Mouse (Mus musculus): ENCODE data around the gene Inhba.

The Inhba gene

DNA sequence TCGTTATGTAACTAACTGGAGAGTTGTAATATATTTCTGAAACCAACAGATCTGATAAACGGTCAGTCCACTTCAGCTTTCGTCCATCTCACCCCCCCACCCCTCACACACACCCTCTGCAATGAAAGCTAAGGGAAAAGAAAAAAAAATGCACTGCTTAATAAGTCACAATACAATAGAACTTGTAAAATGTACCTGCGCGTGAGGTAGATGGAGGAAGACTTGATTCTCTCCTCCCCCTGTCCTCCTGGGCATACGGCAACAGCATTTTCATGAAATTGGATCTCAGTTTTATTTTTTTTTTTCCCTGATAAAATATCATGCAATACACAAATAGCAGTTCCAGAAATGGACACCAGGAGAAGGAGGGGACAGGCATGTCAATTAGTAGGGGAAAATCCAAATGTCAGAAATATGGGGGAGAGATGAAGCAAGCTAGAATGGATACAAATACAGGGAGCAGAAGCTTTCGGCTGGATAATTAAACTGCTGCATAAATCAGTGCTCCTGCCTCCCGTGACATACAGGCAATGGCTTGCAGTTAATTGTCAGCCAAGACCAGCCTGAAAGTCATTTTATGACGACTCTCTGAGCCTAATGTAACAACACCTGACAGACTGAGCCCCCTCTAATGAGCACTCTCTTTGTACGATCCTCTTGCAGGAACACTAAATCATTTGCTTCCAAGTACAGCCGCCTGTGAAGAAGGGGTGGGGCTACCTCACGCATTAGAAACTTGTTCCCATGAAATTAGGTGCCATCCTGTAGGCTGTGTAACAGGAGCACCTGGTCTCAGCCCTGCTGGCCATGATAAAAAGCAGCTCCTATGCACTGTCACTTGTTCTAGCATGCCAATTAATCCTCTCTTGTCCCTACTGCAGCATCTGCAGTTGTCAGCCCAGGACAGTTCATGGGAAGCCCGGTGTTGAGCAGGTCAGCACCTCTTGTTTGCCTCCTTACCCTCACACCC lies 11.7 kb downstream of the Inhba start:
- peak; percentile 39 for DNase-seq

- DNase-seq, result no peak
Measured at GRCm38 (mm10) chr13:16030557-16031057, 19.0 kb downstream of the Inhba start.

DNA sequence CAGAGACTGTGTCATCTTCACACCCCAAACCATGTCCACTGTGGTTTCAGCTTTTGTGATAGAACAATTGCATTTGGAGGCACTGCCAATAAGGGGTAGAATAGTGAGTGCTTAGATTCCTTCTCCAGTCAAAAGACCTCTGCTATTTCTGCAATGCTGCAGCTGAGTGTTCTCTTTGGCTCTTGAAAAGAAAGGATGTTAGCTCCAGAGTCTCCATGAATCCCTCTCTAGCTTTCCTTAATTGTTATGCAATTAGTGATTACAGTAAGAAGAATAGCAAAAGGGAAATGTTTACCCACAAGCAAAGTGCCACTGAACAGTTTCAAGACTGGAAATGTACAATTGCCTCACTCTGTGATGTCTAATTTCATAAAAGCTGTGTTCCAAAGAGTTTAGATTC lies 20.8 kb downstream of the Inhba start:
- DNase-seq, result no peak

DNA sequence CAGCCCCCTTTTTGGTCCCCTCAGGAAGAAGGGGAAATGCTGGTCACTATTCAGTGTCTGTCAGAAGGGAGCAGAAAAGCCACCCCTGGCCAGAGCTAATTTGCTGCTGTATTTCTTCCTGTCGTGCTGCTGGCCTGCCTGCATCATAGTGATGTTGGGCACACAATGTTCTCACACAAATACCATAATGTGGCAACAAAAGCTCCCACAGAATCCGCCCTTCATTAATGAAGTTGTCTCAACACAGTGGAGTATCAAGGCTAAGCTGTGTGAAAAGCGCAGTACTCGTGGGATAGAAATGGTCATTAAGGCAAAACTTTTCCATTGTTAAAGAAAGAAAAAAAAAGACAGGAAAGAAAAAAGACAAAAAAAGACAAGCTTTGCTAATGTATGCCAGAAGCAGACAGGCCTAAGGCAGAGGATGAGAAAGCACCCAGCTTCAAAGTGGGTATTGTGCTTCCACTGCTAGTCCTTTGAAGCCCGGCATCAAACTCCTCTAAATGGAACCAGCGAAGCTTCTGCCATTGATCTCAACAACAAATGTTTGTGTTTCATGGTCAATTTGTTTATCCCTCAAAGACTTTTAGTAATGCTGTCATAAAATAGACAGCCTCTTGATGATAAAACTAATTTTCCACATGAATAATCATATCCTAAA lies 21.4 kb downstream of the Inhba start:
- no peak for DNase-seq

DNA sequence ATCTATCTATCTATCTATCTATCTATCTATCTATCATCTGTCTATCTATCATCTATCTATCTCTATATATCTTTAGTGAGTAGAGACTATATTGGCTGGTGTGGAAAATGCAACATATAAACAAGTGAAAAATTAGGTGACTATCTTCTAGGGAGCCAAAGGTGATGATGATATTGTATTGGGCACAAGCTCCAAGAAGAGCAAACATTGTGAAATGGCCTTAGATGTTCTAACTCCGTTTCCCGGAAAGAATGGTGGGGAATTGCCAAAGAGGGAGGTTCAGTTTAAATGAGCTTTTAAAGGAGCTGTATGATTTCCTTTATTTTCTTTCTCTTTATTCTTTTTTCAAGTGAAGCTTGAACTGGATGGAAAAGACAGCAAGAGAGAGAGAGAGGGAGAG lies 57.4 kb downstream of the Inhba start:
- DNase-seq, result no peak

DNA sequence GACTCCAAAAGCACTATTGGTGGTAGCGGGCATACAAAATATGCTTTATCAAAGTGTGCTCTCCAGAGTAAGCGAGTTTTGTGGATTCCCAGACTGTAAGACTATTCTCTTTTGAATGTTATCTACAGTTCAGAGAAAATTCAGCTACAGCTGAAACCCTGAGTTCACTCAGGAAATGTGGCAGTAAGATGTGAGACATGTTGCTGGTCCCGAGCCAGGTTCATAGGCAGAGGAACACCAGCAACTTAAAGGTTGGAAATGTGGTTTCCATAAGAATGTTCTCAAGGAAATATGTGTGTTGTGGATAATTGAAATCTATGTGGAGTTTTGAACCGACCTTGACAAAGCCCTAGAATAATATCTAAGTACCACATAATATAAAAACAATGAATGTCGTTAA lies 65.6 kb downstream of the Inhba start:
- DNase-seq, result no peak

GRCm38 (mm10) chr13:16078216-16078731 lies 66.6 kb downstream of the Inhba start:
- DNase-seq, result no peak

DNA sequence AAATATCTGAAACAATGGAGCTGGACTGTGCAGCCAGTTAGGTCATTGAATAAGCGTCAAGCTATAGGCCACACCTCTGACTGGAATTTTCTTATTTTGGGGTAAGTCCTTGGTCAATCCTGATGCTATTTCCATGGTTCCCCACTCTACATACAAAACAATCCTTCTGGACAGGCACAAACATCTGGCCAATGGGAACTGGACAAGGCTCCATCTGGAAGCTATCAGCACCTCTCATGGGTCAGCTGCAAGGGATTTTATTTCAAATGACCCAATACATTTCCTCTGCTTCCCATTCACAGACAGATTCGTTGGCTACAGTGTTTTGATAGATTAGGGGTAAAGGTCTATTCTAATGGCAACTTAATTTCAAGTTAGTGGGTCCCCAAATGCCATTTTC lies 68.6 kb downstream of the Inhba start:
- DNase-seq, result no peak
